Mouse (Mus musculus): Measurements from ENCODE around the gene Galnt9. TPM values are rescaled to one million over a fixed set of nuclear protein-coding genes. Genes with fewer than 3 reads are reported as not detected.

Galnt9 gene
- 100 to 1,000 TPM in 1 of 2 experiments, 10 to 100 TPM in 1; 87.0 to 117 TPM for total RNA-seq (2021)
- long read RNA-seq, experiment 1, transcript Galnt9-201 (11 exons, 2,883 nt): major isoform, 216 of 270 reads
- long read RNA-seq, experiment 1, partial matches to known transcripts: 38 of 270 reads
- long read RNA-seq, experiment 1, other reads (novel, unspliced or antisense): 16 of 270 reads
- long read RNA-seq, experiment 2, transcript Galnt9-201 (11 exons, 2,883 nt): major isoform, 123 of 140 reads
- long read RNA-seq, experiment 2, partial matches to known transcripts: 11 of 140 reads
- long read RNA-seq, experiment 2, other reads (novel, unspliced or antisense): 6 of 140 reads

- DNase-seq (ENCODE audit: low spot score in 2 of 2): peak; percentile 72 to 83
Observed at GRCm38 (mm10) chr5:110543951-110544690, at the start of gene Galnt9. TSS of gene Galnt9 (plus strand) at chr5:110544355.

DNA sequence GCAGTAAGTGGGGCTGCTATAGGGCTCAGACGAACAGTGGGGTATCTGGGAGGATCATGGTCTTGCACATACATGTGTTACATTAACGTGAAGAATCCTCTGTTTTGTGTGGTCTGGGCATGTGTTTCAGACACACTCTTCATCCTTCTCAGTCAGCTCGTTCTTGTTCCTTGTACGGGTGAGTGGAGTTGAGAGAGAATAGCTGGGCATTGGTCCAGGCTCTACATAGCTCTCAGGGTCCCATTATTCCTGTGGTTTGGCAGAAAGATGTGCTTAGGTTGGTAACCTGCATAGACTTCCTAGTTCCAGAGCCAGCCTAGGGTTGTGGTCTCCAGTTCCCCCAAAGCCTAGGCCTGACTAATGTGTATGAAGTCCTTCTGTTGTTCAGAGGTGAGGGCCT, 49.8 kb upstream of the Galnt9 start:
- no peak for DNase-seq (ENCODE audit: low spot score in 2 of 2)

DNA sequence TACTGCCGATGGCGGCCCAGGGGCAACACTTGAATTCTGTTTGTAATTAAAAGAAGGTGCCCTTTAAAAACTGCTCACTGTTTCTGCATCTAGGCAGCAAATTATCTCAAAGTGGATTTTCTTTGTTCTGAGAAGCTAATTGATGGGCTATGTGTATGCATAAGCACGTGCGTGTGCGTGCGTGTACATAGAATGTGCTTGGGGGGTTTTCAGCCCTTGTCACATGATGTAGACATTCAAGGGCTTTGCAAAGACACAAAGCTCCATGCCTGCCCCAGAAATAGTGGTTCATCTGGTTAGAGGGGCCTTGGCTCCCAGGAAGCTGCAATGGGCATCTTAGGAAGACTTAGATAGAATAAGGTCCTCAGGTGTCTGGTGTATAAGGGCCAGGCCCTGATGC, 49.1 kb upstream of the Galnt9 start:
- no peak for DNase-seq (ENCODE audit: low spot score in 2 of 2)

DNA sequence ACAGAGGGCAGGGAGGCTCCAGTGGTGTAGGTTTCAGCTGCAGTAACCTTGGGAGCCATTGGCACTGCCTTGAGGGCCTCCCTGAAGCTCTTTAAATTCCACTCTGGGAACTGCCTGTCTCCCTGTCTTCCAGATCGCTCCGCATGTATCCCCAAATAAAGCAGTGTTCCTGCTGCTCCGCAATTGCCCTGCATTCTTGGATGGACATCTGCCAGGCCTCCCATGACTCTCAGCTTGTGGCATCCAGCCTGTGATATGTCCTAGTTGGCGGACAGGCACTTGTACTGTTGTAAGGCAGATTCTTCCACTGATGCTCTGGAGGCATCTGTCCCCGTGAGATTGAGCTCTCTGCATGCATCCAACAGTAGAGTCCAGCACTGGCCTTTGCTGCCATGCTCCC, 46.6 kb upstream of the Galnt9 start:
- DNase-seq (ENCODE audit: low spot score in 2 of 2): peak in 1 of 2 experiments; percentile 22

DNA sequence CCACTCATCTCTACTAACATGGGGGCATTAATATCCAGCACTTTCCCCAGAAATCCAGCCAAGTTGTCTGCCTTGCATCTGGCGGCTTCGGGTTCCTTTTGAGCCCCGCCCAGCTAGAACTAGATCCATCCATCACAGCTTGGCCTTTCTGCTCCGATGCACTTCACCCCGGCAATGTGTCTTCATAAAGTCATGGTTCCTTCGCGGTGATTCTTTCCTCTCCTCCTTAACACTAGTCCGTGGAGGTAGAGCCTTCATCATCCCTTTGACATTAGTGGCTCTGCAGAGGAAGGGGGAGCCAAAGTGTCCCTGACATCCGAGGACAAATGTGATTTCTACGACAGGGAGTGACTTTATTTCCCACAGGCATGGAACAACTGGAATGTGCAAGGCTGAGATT, 46.1 kb upstream of the Galnt9 start:
- no peak for DNase-seq (ENCODE audit: low spot score in 2 of 2)

- no peak for DNase-seq (ENCODE audit: low spot score in 2 of 2)
Observed at GRCm38 (mm10) chr5:110500233-110500632, 43.9 kb upstream of the Galnt9 start.

- DNase-seq (ENCODE audit: low spot score in 2 of 2): no peak
Observed at GRCm38 (mm10) chr5:110503361-110503760, 40.8 kb upstream of the Galnt9 start.

DNA sequence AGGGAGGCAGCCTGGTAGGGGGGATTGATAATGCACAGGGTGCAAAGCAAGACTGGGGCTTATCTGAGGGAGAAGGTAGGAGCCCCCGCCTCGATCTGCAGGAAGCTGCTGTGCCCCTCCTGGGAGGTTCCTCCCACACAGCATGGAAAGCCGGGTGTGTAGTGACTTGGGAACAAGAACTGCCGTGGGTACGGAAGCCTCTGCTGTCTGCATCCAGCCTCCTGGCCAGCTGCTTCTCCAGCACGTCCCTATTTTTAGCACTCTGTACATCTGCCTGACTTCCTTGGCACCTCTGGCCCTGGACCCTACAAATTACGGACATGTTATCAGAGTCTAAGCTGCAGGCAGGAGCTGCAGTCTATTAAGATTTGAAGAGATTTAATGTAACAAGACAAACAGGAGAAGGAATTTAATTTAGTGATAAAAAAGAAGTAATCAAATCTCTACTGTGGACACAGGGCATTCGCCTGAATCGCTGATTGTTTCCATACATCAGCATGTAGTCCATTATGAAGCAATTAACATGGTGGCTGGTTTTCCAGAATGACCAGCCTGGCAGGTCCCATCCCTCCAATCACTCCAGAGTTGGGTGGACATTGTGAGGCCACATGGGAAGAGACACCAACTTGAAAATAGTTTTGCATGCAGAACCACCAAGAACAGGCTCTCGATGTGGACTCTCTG, 38.4 kb upstream of the Galnt9 start:
- DNase-seq (ENCODE audit: low spot score in 2 of 2): no peak

- no peak for DNase-seq (ENCODE audit: low spot score in 2 of 2)
Observed at GRCm38 (mm10) chr5:110506295-110506616, 37.9 kb upstream of the Galnt9 start.

DNA sequence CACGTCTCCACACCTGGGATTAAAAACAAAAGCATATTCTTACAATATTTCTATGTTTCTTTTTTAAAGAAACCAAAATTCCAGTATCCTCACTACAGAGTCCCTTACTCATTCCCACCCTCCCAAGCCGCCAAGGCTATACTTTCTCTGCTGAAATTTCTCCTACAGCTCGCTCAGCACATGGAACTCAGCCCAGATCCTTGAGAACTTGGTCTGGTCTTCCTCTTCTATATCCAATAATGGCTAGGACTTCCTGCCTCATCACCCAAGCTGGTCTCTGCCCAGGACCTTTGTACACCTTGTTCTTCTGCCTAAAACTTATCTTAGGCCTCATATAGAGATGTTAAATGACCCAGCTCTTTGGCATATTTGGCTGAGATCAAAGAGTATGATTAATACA, 37.3 kb upstream of the Galnt9 start:
- DNase-seq (ENCODE audit: low spot score in 2 of 2): no peak

DNA sequence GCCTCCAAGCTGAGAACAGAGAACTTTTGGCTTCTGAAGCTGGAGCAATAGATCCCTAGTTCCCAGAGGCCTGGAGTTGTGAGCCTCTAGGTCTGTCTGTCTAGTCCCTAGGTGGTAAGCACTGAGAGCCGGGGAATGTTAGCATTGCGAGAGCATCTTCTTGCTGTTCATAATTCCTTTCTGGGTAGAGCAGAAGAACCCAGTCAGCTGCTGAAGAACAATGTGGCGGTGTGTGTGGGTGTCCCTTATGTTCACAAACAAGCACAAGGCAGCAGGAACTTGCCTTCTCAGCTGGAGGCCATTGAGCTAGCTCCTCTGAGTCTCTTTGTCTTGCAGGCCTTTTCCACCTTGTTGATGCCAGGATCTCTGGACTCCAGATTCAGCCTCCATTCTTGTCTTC, 36.2 kb upstream of the Galnt9 start:
- DNase-seq (ENCODE audit: low spot score in 2 of 2): no peak

DNA sequence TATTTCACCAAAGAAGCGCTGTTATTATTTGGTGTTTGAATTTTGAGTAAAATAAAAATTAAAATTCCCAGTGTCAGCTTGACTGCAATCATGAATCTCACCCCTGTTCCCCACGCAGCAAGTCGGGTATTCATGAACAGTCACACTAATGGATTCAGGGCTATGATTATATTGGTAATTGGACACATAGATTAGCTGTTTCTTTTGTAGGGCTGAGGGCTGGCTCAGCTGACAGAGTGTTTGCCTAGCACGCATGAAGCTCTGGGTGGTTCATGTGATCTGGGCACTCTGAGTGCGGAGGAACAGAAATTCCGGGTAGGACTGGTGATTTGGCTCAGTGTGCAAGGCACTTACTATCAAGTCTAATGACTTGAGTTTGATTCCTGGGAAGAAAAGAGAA, 33.8 kb upstream of the Galnt9 start:
- no peak for DNase-seq (ENCODE audit: low spot score in 2 of 2)

DNA sequence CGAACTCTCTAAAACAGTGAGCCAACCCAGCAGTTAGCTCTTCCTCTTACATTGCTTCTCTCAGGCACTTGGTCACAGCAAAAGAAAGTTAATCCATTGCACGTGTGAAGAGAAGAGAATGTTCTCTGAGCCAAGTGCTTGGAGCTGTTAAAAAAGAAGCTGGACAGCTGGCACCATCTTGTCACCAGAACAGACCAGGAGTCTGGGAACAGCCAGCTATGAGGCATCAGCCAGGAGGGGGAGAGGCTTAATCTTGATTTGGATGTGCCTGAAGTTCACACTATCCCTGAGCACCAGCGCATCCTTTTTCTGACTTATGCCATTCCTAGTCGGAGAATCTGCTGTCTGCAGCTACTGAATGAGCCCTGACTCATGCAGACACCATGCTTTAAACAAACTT, 30.4 kb upstream of the Galnt9 start:
- no peak for DNase-seq (ENCODE audit: low spot score in 2 of 2)

DNA sequence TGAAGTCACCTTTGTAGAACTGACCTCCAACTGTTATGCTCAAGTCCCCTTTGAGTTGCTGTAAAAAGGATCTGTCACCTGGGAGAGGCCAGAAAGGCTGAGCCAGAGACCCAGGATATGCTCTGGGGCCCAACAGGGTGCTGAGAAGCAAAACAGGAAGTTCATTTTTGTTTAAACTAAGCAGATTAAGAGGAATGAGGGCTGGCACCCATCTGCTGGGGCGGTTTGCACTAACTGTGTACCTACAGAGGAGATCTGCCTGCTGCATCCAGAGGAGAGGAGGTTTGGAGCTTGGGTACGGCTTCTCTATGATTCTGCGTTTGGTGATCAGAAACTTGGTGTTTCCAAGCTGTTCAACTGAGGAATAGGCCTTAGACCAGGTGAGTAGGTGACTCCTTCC, 29.5 kb upstream of the Galnt9 start:
- no peak for DNase-seq (ENCODE audit: low spot score in 2 of 2)

GRCm38 (mm10) chr5:110516390-110516789, 27.8 kb upstream of the Galnt9 start:
- no peak for DNase-seq (ENCODE audit: low spot score in 2 of 2)

- no peak for DNase-seq (ENCODE audit: low spot score in 2 of 2)
Observed at GRCm38 (mm10) chr5:110518086-110518783, 25.9 kb upstream of the Galnt9 start.

DNA sequence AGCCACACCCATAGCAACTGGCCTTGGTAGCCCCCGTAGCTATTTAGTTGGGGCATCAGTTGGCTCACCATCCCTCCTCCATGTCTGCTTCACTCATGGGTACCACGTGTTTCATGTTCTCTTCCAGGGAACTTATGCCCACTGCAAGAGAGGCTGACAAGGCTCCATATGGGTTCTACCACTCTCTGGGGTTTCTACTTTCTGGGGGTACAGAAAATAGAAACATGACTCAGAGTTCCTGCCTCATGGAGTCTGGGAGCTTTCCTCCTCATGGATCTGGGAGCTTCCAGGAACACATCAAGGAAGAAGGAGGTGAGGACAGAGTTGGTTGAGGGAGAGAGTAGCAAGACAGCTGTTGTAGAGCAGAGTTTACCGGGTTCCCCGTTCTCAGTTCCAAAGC, 23.2 kb upstream of the Galnt9 start:
- peak in 1 of 2 experiments; percentile 47 for DNase-seq (ENCODE audit: low spot score in 2 of 2)

DNA sequence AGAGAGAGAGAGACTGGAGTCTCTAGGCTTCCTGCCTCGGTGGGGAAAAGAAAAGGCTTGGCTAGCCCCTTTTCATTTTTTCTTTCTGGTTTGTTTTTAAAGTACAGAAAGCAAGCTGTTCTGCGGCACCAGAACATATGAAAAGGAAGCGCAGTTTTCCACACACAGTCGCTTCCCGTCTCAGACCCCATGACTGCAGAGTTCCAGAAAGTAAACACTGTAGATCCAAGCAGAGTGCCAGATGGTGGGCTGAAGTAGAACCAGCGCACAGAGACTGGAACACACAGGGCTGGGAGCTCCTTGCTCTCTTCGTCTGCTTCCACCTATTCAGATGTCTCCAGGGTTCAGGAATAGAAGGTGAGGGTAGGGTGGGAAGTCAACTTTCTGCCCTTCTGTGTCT, 22.3 kb upstream of the Galnt9 start:
- DNase-seq (ENCODE audit: low spot score in 2 of 2): peak in 1 of 2 experiments; percentile 41

DNA sequence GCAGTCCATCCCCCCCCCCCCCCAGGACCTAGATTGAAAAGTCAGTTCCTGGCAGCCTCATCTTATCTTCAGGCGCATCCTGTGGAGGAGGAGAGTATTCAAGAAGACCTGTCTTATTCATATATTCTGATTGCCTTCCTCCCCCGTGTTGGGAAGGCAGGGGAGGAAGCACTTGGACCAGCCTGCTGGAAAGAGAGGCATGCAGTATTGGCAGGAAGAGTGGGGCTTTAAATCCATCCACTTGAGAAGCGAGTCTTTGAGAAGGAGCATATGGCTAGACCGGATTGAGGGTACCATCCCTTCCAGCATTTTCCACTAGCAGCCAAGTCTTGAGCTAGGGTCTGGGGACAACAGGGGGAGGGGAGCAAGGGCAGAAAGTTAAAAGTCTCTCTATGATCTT, 20.9 kb upstream of the Galnt9 start:
- peak in 1 of 2 experiments; percentile 44 for DNase-seq (ENCODE audit: low spot score in 2 of 2)

GRCm38 (mm10) chr5:110525701-110526100, 18.5 kb upstream of the Galnt9 start:
- no peak for DNase-seq (ENCODE audit: low spot score in 2 of 2)

GRCm38 (mm10) chr5:110526556-110526955, 17.6 kb upstream of the Galnt9 start:
- no peak for DNase-seq (ENCODE audit: low spot score in 2 of 2)

DNA sequence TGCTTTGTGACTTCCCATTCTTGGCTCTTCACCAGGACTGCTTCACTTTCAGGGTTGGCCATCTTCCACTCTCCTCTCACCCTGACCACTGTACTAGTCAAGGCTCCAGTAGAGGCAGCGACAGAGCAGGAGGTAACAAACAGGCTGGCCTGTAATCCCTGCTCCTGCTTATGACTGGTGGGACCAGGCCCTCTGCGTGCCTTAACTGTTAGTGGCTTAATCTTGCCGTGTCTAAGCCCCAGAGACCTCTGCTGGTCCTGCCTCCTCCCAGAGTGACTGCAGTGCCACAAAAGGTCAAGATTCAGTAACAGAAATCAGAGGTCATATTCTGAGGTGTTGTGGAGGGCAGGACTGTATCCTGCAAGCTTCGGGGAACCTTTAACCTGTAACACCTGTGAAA, 13.1 kb upstream of the Galnt9 start:
- DNase-seq (ENCODE audit: low spot score in 2 of 2): no peak
